Mouse (Mus musculus) testis, postnatal 10 days (tissue): ENCODE measurements around the gene Vmn1r235.
"Not testable (repeated sequence)": the region's sequence is repeated elsewhere in the genome, so short reads cannot be mapped to it uniquely, and the experiment has no call there.

Experiments used
- DNase-seq: peaks from one replicate; pipeline ENCODE4 v3.0.0; 2021; ENCODE audit warnings: low spot score

Gene Vmn1r235

GRCm38 (mm10) chr17:21256111-21256510 lies at the start of gene Vmn1r235:
TSS of gene Vmn1r235 (plus strand) at chr17:21256411.
- DNase-seq = no peak

- not testable (repeated sequence) for DNase-seq
Measured at GRCm38 (mm10) chr17:21211081-21211480, 45.1 kb upstream of the Vmn1r235 start.

- no peak for DNase-seq
Measured at GRCm38 (mm10) chr17:21225787-21226186, 30.4 kb upstream of the Vmn1r235 start, which contains the start of gene Vmn1r234. TSS of gene Vmn1r234 (plus strand) at chr17:21226087.

GRCm38 (mm10) chr17:21231654-21232053 lies 24.6 kb upstream of the Vmn1r235 start:
- peak; percentile 68 for DNase-seq

GRCm38 (mm10) chr17:21272103-21272502 lies 15.9 kb downstream of the Vmn1r235 start:
- peak; percentile 42 for DNase-seq

GRCm38 (mm10) chr17:21282642-21283041 lies 26.4 kb downstream of the Vmn1r235 start, which contains the start of gene Vmn1r236:
TSS of gene Vmn1r236 (plus strand) at chr17:21282942.
- no peak for DNase-seq

- DNase-seq = no peak
Measured at GRCm38 (mm10) chr17:21284395-21284794, 28.2 kb downstream of the Vmn1r235 start.

- no peak for DNase-seq
Measured at GRCm38 (mm10) chr17:21289695-21290094, 33.5 kb downstream of the Vmn1r235 start.

GRCm38 (mm10) chr17:21311565-21311964 lies 55.4 kb downstream of the Vmn1r235 start, which contains the start of gene Vmn1r237:
TSS of gene Vmn1r237 (plus strand) at chr17:21311865.
- no peak for DNase-seq
